Mouse (Mus musculus) lung, postnatal 36 days (tissue): Measurements from ENCODE around the gene Tubgcp4.
"Not testable (repeated sequence)": the region's sequence is repeated elsewhere in the genome, so short reads cannot be mapped to it uniquely, and the experiment has no call there.

Source experiments
- DNase-seq: peaks from one replicate; pipeline ENCODE4 v3.0.0; 2022; ENCODE audit warnings: mixed read lengths

Tubgcp4 gene

GRCm38 (mm10) chr2:121170481-121170971 lies at the start of gene Tubgcp4:
Tubgcp4 (plus strand) TSS chr2:121170654.
- peak; percentile 58 for DNase-seq

GRCm38 (mm10) chr2:121126302-121126701 lies 44.2 kb upstream of the Tubgcp4 start:
- DNase-seq, result not testable (repeated sequence)

GRCm38 (mm10) chr2:121127536-121127935 lies 42.9 kb upstream of the Tubgcp4 start:
- DNase-seq, result no peak

GRCm38 (mm10) chr2:121128865-121129620 lies 41.4 kb upstream of the Tubgcp4 start:
- DNase-seq, result no peak

GRCm38 (mm10) chr2:121132822-121133221 lies 37.6 kb upstream of the Tubgcp4 start:
- DNase-seq, result no peak

- peak; percentile 19 for DNase-seq
Observed at GRCm38 (mm10) chr2:121137371-121137770, 33.1 kb upstream of the Tubgcp4 start.

GRCm38 (mm10) chr2:121139266-121140017 lies 31.0 kb upstream of the Tubgcp4 start:
- DNase-seq, result peak; percentile 69

- DNase-seq, result peak; percentile 93
Observed at GRCm38 (mm10) chr2:121140018-121140882, 30.2 kb upstream of the Tubgcp4 start, which contains the start of the genes Adal and Lcmt2. Adal (plus strand) TSS chr2:121140428. Lcmt2 (minus strand) TSS chr2:121140653.

- DNase-seq, result no peak
Observed at GRCm38 (mm10) chr2:121141216-121142035, 29.0 kb upstream of the Tubgcp4 start.

- no peak for DNase-seq
Observed at GRCm38 (mm10) chr2:121142415-121142814, 28.0 kb upstream of the Tubgcp4 start.

GRCm38 (mm10) chr2:121149679-121150078 lies 20.8 kb upstream of the Tubgcp4 start:
- no peak for DNase-seq

GRCm38 (mm10) chr2:121153100-121153499 lies 17.4 kb upstream of the Tubgcp4 start:
- no peak for DNase-seq

- DNase-seq, result no peak
Observed at GRCm38 (mm10) chr2:121169173-121169572, 1.3 kb upstream of the Tubgcp4 start.

GRCm38 (mm10) chr2:121169902-121170301 lies 552 bp upstream of the Tubgcp4 start:
- peak; percentile 56 for DNase-seq

GRCm38 (mm10) chr2:121170980-121171742 lies 707 bp downstream of the Tubgcp4 start, which contains the start of gene Zscan29:
Zscan29 (minus strand) TSS chr2:121171125.
- peak; percentile 89 for DNase-seq

GRCm38 (mm10) chr2:121178828-121179479 lies 8.5 kb downstream of the Tubgcp4 start:
- DNase-seq, result no peak

- DNase-seq, result peak; percentile 3
Observed at GRCm38 (mm10) chr2:121183431-121183830, 13.0 kb downstream of the Tubgcp4 start.

GRCm38 (mm10) chr2:121184142-121184541 lies 13.7 kb downstream of the Tubgcp4 start:
- DNase-seq, result no peak

- DNase-seq, result no peak
Observed at GRCm38 (mm10) chr2:121188530-121188929, 18.1 kb downstream of the Tubgcp4 start.

- no peak for DNase-seq
Observed at GRCm38 (mm10) chr2:121195466-121195865, 25.0 kb downstream of the Tubgcp4 start.
